Mouse (Mus musculus) cerebellum, adult 18-20 months (tissue): ENCODE results near the gene Tex33.

Experiments used
- DNase-seq, 2 experiments: peaks; one replicate each; pipeline ENCODE4 v3.0.0; 2021

Gene Tex33

GRCm38 (mm10) chr15:78413719-78414117 is 18.0 kb upstream of the Tex33 start:
- no peak for DNase-seq

GRCm38 (mm10) chr15:78413083-78413718 is 17.5 kb upstream of the Tex33 start:
- DNase-seq = no peak

- no peak for DNase-seq
Measured at GRCm38 (mm10) chr15:78409570-78410052, 13.9 kb upstream of the Tex33 start.

- DNase-seq = peak; percentile 89 to 92
Measured at GRCm38 (mm10) chr15:78406293-78406934, 10.7 kb upstream of the Tex33 start, which contains the start of gene Mpst. Gene Mpst, plus strand, starts transcription at chr15:78406416.

GRCm38 (mm10) chr15:78405517-78406211 is 10.0 kb upstream of the Tex33 start, which contains the start of gene Tst:
Gene Tst, minus strand, starts transcription at chr15:78405907.
- DNase-seq = peak; percentile 85

GRCm38 (mm10) chr15:78405098-78405497 is 9.4 kb upstream of the Tex33 start:
- no peak for DNase-seq

GRCm38 (mm10) chr15:78403896-78404295 is 8.2 kb upstream of the Tex33 start:
- DNase-seq = no peak

- no peak for DNase-seq
Measured at GRCm38 (mm10) chr15:78403301-78403741, 7.6 kb upstream of the Tex33 start.

GRCm38 (mm10) chr15:78402423-78402822 is 6.7 kb upstream of the Tex33 start:
- DNase-seq = no peak

- DNase-seq = peak; percentile 58 to 63
Measured at GRCm38 (mm10) chr15:78401921-78402320, 6.2 kb upstream of the Tex33 start.

- no peak for DNase-seq
Measured at GRCm38 (mm10) chr15:78401345-78401744, 5.6 kb upstream of the Tex33 start.

- DNase-seq = no peak
Measured at GRCm38 (mm10) chr15:78390855-78391254, 4.9 kb downstream of the Tex33 start.

- DNase-seq = no peak
Measured at GRCm38 (mm10) chr15:78385564-78385963, 10.1 kb downstream of the Tex33 start.

- peak in 1 of 2 experiments; percentile 27 for DNase-seq
Measured at GRCm38 (mm10) chr15:78384220-78385116, 11.2 kb downstream of the Tex33 start.

GRCm38 (mm10) chr15:78383450-78384219 is 12.1 kb downstream of the Tex33 start:
- peak in 1 of 2 experiments; percentile 25 for DNase-seq

GRCm38 (mm10) chr15:78382115-78382514 is 13.6 kb downstream of the Tex33 start:
- DNase-seq = no peak

- no peak for DNase-seq
Measured at GRCm38 (mm10) chr15:78380741-78381140, 15.0 kb downstream of the Tex33 start.

- DNase-seq = no peak
Measured at GRCm38 (mm10) chr15:78380208-78380607, 15.5 kb downstream of the Tex33 start.

GRCm38 (mm10) chr15:78378556-78378955 is 17.2 kb downstream of the Tex33 start:
- DNase-seq = no peak

GRCm38 (mm10) chr15:78377859-78378258 is 17.9 kb downstream of the Tex33 start:
- no peak for DNase-seq

GRCm38 (mm10) chr15:78374204-78374603 is 21.5 kb downstream of the Tex33 start:
- DNase-seq = peak; percentile 17 to 20

GRCm38 (mm10) chr15:78372796-78373195 is 22.9 kb downstream of the Tex33 start:
- DNase-seq = no peak
